Mouse (Mus musculus) liver, embryonic 12.5 days (tissue): Measurements from ENCODE around the gene Furin. TPM values are rescaled to one million over a fixed set of nuclear protein-coding genes. Genes with fewer than 3 reads are reported as not detected.
"Not testable (repeated sequence)": the region's sequence is repeated elsewhere in the genome, so short reads cannot be mapped to it uniquely, and the experiment has no call there.

Source experiments
- ATAC-seq: fragments of 200-750 bp; cut with Nextera tagmentation; 2 replicates; pipeline ENCODE4 v1.8.0; 2017; ENCODE audit warnings: moderate number of reproducible peaks, mild to moderate bottlenecking, moderate library complexity
- H3K27ac ChIP-seq: fragments of 300-500 bp; sonication (generic); 2 replicates; pipeline ENCODE4 v1.5.1; 2016; ENCODE audit warnings: mild to moderate bottlenecking
- H3K27me3 ChIP-seq: fragments of 300-500 bp; sonication (generic); replicated peaks from 2 replicates; pipeline ENCODE4 v1.6.1; 2016; ENCODE audit warnings: mild to moderate bottlenecking, moderate library complexity
- H3K36me3 ChIP-seq: fragments of 300-500 bp; sonication (generic); 2 replicates; pipeline ENCODE4 v1.6.1; 2016; ENCODE audit warnings: mild to moderate bottlenecking, moderate library complexity
- H3K4me1 ChIP-seq: fragments of 300-500 bp; sonication (generic); 2 replicates; pipeline ENCODE4 v1.6.1; 2016
- H3K4me2 ChIP-seq: fragments of 300-500 bp; sonication (generic); 2 replicates; pipeline ENCODE4 v1.6.1; 2016; ENCODE audit warnings: mild to moderate bottlenecking, moderate library complexity
- H3K4me3 ChIP-seq: fragments of 300-500 bp; sonication (generic); 2 replicates; pipeline ENCODE4 v1.5.1; 2016; ENCODE audit warnings: mild to moderate bottlenecking, moderate library complexity
- H3K9ac ChIP-seq: fragments of 300-500 bp; sonication (generic); 2 replicates; pipeline ENCODE4 v1.6.1; 2016; ENCODE audit warnings: mild to moderate bottlenecking, moderate library complexity
- H3K9me3 ChIP-seq: fragments of 300-500 bp; sonication (generic); replicated peaks from 2 replicates; pipeline ENCODE4 v1.6.1; 2016; ENCODE audit warnings: mild to moderate bottlenecking, moderate library complexity
- WGBS: fragments of 180-500 bp; shearing (Covaris S2); methylation state at CpG from one replicate; pipeline ENCODE4 v1.1.7; 2016; ENCODE audit not compliant: insufficient replicate concordance; 5-methylcytosine and 5-hydroxymethylcytosine counted together
- polyA plus RNA-seq: library from polyadenylated mRNA; unstranded; fragments of >200 nt; fragmentation: Nextera tagmentation; extraction: Ambion mirVana; gene quantifications from 2 replicates; pipeline ENCODE4 v1.2.1, GENCODE M21; 2016

Gene Furin
- polyA plus RNA-seq, 1 experiment from 2014 or later, result 5.9 TPM

GRCm38 (mm10) chr7:80398654-80399444 is 6.4 kb downstream of the Furin start:
- Histone ChIP-seq H3K27me3 (peaks cover 48% of the 10 kb centered on the region), H3K36me3 (peaks cover 43% of the 10 kb centered on the region), H3K4me3 (no peak overlapping the region), H3K9me3 (no peaks in the 10 kb centered on the region), H3K4me1 (peaks cover 46% of the 10 kb centered on the region), H3K9ac (no peak overlapping the region), H3K27ac (no peak overlapping the region), H3K4me2 (no peak overlapping the region)
- WGBS, result 69% methylated on average over 9 of the region's 9 CpGs
- no peak for ATAC-seq

DNA sequence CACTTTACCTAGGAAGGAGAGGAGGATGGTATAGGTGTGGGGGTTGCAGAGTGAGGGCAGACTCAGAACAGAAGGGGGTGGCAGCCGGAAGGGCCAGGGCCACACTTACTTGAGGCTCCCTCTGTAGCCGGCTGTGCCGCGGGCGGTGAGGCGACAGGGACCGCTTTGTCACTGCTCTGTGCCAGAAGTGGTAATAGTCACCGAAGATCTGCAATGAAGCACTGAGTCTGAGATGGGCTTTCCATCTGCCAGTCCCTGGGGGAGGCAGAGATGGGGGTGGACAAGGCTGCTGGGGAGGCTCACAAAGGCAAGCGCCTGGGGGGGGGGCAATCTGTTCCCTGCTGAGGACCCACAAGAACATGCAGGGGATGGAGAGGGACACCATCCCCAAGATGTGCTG is 7.2 kb downstream of the Furin start:
- H3K9ac ChIP-seq, result no peak overlapping the region
- no peak overlapping the region for H3K4me2 ChIP-seq
- H3K27me3 ChIP-seq, result peaks cover 39% of the 10 kb centered on the region
- H3K9me3 ChIP-seq, result no peaks in the 10 kb centered on the region
- peaks cover 52% of the 10 kb centered on the region for H3K36me3 ChIP-seq
- H3K4me3 ChIP-seq, result no peak overlapping the region
- 91% methylated on average over 9 of the region's 9 CpGs for WGBS
- no peak for ATAC-seq
- H3K4me1 ChIP-seq, result peaks cover 38% of the 10 kb centered on the region
- no peak overlapping the region for H3K27ac ChIP-seq

DNA sequence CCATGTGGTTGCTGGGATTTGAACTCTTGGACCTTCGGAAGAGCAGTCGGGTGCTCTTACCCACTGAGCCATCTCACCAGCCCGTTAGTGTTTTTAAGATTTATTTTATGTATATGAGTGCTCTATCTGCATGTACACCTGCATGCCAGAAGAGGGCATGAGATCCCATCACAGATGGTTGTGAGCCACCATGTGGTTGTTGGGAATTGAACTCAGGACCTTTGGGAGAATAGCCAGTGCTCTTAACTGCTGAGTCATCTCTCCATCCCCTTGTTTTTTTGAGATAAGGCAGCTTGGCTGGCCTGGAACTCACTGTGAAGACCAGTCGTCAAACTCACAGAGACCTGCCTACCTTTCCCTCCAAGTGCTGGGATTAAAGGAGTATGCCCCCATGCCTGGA is 8.8 kb downstream of the Furin start:
- H3K4me2 ChIP-seq, H3K9ac ChIP-seq, H3K27ac ChIP-seq, H3K9me3 ChIP-seq, ATAC-seq, H3K4me3 ChIP-seq: not testable (repeated sequence)
- peaks cover 68% of the 10 kb centered on the region for H3K36me3 ChIP-seq
- peaks cover 25% of the 10 kb centered on the region for H3K27me3 ChIP-seq
- peaks cover 28% of the 10 kb centered on the region for H3K4me1 ChIP-seq
- WGBS, result 75% methylated on average over 4 of the region's 4 CpGs

- H3K4me1 ChIP-seq, result peaks cover 12% of the 10 kb centered on the region
- H3K36me3 ChIP-seq, result peaks cover 85% of the 10 kb centered on the region
- no peak for ATAC-seq
- no peaks in the 10 kb centered on the region for H3K9me3 ChIP-seq
- H3K4me3 ChIP-seq, result no peak overlapping the region
- H3K27ac ChIP-seq, result no peak overlapping the region
- no peak overlapping the region for H3K9ac ChIP-seq
- 65% methylated on average over 4 of the region's 4 CpGs for WGBS
- H3K4me2 ChIP-seq, result no peak overlapping the region
- 0 out of 2 replicates have a peak, but pooled peaks cover 11% of the 10 kb centered on the region for H3K27me3 ChIP-seq
Measured at GRCm38 (mm10) chr7:80394600-80394999, 10.6 kb downstream of the Furin start.

- H3K27me3 ChIP-seq, result peaks cover 24% of the 10 kb centered on the region
- no peak overlapping the region for H3K4me2 ChIP-seq
- H3K9me3 ChIP-seq, result no peaks in the 10 kb centered on the region
- no peak overlapping the region for H3K9ac ChIP-seq
- peaks cover 66% of the 10 kb centered on the region for H3K36me3 ChIP-seq
- ATAC-seq, result no peak
- peaks cover 17% of the 10 kb centered on the region for H3K4me1 ChIP-seq
- H3K27ac ChIP-seq, result no peak overlapping the region
- WGBS, result 86% methylated on average over 15 of the region's 15 CpGs
- H3K4me3 ChIP-seq, result no peak overlapping the region
Measured at GRCm38 (mm10) chr7:80392119-80392518, 13.1 kb downstream of the Furin start.

DNA sequence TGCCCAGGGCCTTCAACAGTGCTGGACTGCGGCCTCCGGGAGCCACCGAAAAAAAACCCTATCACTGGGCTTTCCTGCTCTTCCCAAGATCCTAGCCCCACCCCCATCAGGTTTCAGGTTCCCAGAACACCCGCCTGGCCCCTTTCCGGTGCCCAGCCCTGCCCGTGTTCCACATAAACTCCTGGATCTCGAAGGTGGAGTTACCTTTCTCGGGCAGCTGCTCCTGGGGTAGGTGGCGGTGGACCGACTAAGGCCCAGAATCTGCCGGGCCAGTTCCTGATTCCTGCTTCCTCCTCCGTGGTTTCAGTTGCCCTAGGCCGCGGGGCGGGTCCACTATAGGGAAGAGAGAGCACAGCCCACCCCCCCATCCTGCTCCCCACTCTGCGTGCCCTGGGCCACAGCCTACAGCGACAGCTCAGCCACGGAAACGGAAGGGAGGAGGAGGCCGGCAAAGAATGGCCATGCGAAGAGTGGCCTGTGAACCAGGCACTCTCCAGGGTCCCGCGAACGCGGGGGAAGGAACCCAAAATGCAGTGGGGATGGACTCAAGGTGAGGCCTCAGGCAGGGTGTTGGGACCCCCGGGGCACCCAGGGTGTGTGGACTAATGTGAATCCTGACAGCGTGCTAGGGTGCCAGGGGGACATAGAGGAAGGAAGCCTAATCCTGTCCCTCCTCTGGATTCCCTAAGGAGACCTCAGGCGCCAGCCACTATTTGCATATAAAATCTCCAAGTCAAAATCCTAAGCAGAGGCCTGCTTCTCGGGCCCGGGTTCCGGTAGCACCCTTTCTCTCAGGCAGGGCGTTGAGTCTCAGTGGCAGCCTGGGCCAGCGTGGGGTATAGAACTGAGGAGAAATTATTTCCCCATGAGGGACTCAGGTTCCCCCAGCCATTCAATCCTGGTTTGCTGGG is 17.3 kb downstream of the Furin start, which contains the start of gene Fes:
Gene Fes, minus strand, starts transcription at position 314 of the 911 bp plus-strand sequence.
- H3K9me3 ChIP-seq, result no peaks in the 10 kb centered on the region
- no peak for ATAC-seq
- WGBS, result 12% methylated on average over 33 of the region's 33 CpGs
- peaks cover 34% of the 10 kb centered on the region for H3K27me3 ChIP-seq
- H3K36me3 ChIP-seq, result peaks cover 33% of the 10 kb centered on the region
- H3K4me2 ChIP-seq, result peak within 1 kb of the TSS; percentile 43
- peak within 1 kb of the TSS; percentile 69 for H3K27ac ChIP-seq
- H3K4me3 ChIP-seq, result peak within 1 kb of the TSS; percentile 45
- peak within 1 kb of the TSS; percentile 51 for H3K9ac ChIP-seq
- peaks cover 22% of the 10 kb centered on the region for H3K4me1 ChIP-seq

- H3K4me2 ChIP-seq, result peak overlapping the region; percentile 43
- peaks cover 22% of the 10 kb centered on the region for H3K4me1 ChIP-seq
- peaks cover 38% of the 10 kb centered on the region for H3K27me3 ChIP-seq
- peaks cover 27% of the 10 kb centered on the region for H3K36me3 ChIP-seq
- H3K4me3 ChIP-seq, result peak overlapping the region; percentile 45
- no peak for ATAC-seq
- H3K9ac ChIP-seq, result peak overlapping the region; percentile 51; the same call in 1 of the 2 replicates
- peak overlapping the region; percentile 69 for H3K27ac ChIP-seq
- no peaks in the 10 kb centered on the region for H3K9me3 ChIP-seq
- WGBS, result 10% methylated on average over 17 of the region's 17 CpGs
Measured at GRCm38 (mm10) chr7:80387033-80387632, 18.1 kb downstream of the Furin start.

DNA sequence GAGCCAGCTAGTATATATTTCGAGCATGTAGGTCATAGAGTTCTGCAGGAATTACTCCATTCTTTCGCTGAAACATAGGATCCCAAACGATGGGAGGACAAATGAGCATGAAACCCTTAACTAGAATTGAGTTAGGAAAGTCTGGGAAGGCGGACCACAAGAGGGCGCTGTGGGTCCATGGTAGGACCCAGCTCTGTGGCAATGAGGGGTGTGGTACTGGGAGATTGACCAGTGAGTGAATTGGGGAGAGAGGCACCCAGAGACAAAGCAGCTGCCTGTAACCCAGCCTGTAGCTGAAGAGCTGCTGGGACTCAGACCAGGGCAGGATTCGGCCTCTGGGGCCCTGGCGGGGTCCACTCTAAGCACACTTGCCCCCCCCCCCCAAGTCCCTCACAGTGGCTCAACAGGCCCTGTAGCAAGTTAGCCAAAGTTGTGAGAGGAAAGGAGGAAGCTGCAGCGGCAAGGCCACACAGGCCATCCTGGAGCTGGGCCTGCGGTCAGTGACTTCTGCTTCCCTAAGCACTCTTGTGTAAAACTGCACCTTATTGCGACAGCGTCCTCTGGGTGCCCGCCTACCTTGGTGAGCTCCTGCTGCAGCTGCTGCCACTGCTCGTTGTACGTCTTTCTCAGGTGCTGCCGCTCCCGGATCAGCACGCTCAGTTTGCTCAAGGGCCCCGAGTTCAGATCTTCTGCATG is 18.9 kb downstream of the Furin start:
- H3K36me3 ChIP-seq, result peaks cover 20% of the 10 kb centered on the region
- peaks cover 22% of the 10 kb centered on the region for H3K4me1 ChIP-seq
- H3K9me3 ChIP-seq, result no peaks in the 10 kb centered on the region
- peaks cover 38% of the 10 kb centered on the region for H3K27me3 ChIP-seq
- ATAC-seq, result peak; percentile 40; the same call in 1 of the 2 replicates
- peak overlapping the region; percentile 45 for H3K4me3 ChIP-seq
- H3K27ac ChIP-seq, result peak overlapping the region; percentile 43; the same call in 1 of the 2 replicates
- H3K9ac ChIP-seq, result peak overlapping the region; percentile 9; the same call in 1 of the 2 replicates
- peak overlapping the region; percentile 43 for H3K4me2 ChIP-seq
- 8% methylated on average over 18 of the region's 18 CpGs for WGBS

GRCm38 (mm10) chr7:80382919-80383318 is 22.3 kb downstream of the Furin start:
- WGBS, result 70% methylated on average over 11 of the region's 11 CpGs
- Histone ChIP-seq H3K4me3 (no peak overlapping the region), H3K9me3 (no peaks in the 10 kb centered on the region), H3K27me3 (peaks cover 22% of the 10 kb centered on the region), H3K9ac (no peak overlapping the region), H3K27ac (no peak overlapping the region), H3K36me3 (peaks cover 8% of the 10 kb centered on the region; the same call in 1 of the 2 replicates), H3K4me1 (peaks cover 20% of the 10 kb centered on the region), H3K4me2 (no peak overlapping the region)
- no peak for ATAC-seq

DNA sequence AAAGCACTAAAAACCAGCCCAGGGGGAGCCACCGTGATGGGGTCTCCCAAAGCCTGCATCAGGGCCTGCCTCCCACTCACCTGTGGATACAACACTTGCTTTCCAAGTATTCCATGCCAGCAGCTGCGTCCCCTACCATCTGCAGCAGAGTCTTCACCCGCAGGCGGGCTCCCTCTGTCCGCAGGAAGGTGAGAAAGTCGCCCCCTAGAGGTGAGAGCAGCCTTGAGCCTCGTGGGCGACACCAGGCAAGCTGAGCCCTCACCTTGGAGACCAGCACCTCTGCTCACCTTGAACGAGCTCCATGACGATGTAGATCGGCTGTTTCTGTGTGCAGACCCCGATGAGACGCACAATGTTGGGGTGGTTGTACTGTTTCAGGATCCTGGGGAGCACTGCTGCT is 25.7 kb downstream of the Furin start:
- H3K4me2 ChIP-seq, result no peak overlapping the region
- H3K4me3 ChIP-seq, result no peak overlapping the region
- no peak overlapping the region for H3K9ac ChIP-seq
- WGBS, result 57% methylated on average over 13 of the region's 13 CpGs
- peaks cover 4% of the 10 kb centered on the region for H3K27me3 ChIP-seq
- no peak for ATAC-seq
- no peaks in the 10 kb centered on the region for H3K9me3 ChIP-seq
- H3K36me3 ChIP-seq, result peaks cover 8% of the 10 kb centered on the region; the same call in 1 of the 2 replicates
- H3K4me1 ChIP-seq, result no peaks in the 10 kb centered on the region
- no peak overlapping the region for H3K27ac ChIP-seq

- Histone ChIP-seq H3K9ac (no peak overlapping the region), H3K4me2 (no peak overlapping the region), H3K9me3 (no peaks in the 10 kb centered on the region), H3K27me3 (peaks cover 10% of the 10 kb centered on the region), H3K4me1 (no peaks in the 10 kb centered on the region), H3K4me3 (no peak overlapping the region), H3K36me3 (peaks cover 6% of the 10 kb centered on the region; the same call in 1 of the 2 replicates), H3K27ac (no peak overlapping the region)
- WGBS, result 44% methylated on average over 6 of the region's 6 CpGs
- ATAC-seq, result no peak
Measured at GRCm38 (mm10) chr7:80377471-80377870, 27.8 kb downstream of the Furin start.
